Mouse (Mus musculus): ENCODE data around the gene Sez6l. TPM values are rescaled to one million over a fixed set of nuclear protein-coding genes. Genes with fewer than 3 reads are reported as not detected.
"Not testable (repeated sequence)": the region's sequence is repeated elsewhere in the genome, so short reads cannot be mapped to it uniquely, and the experiment has no call there.

Gene Sez6l
- total RNA-seq, 2 experiments from 2014 or later = 0.31 to 0.62 TPM

DNA sequence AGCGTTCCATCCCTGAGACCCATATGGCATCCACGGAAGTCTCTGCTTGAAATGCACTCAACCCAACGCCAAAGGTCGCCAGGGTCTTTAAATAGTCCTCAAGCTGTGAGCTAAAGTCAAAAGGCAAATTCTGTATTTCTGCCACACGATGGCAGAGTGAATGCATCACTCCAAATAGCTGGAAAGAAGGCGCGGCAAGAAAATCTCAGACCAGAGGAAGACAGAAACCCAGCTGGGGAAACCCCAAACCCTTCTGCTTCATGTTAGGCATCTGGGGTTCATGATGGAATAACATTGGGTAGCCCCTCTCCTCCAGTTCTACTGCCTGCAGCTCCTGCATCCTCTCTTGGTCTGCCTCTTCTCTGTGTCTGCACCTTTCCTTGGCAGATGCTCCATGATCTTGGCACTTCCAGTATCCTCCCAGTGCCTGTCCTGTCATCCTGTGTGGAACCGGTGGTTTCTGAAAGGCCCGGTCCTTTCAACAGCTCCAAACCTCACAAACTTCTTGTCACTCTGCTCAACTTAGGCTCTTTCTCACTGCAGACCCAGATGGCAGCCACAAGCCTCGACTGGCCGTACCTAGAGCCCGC, 121.9 kb downstream of the Sez6l start:
- no peak for DNase-seq
- intact Hi-C loops (cut with DNase I) = loop anchor here (5.0 kb wide), 2 partner anchors 122 to 622 kb away; partner anchors contain the start of gene Sez6l

DNA sequence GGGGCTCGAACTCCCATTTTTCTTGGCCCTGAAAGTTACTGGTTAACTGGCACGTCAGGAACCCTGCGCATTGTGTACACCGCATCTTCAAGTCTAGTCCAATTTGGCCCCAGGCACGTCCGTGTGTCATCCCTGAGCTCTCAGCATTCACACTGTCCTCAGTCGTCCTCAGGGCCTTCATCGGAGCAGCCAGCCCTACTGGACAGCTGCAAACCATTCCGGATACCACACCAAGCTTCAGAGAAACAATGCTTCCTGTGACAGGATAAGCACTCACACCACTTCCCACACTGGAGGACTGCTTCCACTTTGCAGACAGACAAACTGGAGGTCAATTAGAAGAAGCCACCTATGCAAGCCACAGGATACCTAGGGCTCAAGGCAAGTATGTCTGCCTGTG, 123.9 kb downstream of the Sez6l start:
- intact Hi-C loops (cut with DNase I) = loop anchor here (5.0 kb wide), 1 partner anchor 624 kb away; no protein-coding TSS in a partner anchor
- no peak for DNase-seq

DNA sequence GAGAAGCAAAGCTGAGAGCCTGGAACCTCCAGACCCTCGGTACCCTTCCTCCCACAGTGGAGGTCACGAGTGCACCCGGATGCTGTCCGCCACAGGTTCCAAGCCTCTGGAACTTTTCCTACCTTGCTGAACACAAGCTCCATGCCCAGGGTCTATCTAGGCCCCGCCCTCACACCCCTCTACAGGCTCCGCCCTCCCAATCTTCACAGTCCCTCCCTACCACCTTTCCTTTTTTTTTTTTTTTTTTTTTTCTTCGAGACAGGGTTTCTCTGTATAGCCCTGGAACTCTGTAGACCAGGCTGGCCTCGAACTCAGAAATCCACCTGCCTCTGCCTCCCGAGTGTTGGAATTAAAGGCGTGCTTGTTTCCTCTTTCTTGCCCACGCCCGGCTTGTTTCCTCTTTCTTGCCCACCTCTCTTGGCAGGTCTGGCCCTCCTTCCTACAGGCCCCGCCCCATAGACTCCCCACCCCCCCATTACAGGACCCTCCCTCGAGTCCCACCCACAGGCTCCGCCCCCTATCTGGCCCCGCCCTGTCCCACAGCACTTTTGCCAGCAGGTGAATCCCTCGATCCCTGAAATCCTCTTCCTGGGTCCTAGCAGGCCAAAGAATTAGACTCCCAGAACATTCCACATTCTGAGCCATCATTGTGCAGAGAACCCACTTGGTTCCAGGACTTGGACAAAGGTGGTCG, 128.1 kb downstream of the Sez6l start, which contains the start of gene Gm6588:
TSS of gene Gm6588 (plus strand) at position 680 of the 694 bp plus-strand sequence.
- no peak for DNase-seq
- intact Hi-C loops (cut with DNase I) = no loop called here

DNA sequence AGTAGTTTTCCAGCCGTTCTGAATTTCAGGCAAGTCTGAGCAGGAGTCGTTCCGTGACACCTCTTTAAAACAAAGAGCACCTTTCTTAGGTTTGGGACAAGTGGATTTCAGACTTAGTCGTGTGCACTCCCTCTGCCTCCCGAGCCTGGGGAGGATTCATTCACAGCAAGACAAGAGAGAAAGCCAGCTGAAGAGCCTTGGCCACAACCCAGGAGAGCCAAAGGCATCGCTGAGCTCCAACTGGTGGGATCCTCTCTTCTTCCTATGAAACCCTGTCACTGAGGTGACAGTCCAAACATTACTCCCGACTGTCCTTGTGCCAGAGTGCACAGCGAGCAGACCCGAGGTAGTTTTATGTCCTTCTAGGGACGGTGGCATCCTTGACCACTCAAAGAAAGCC, 138.4 kb downstream of the Sez6l start:
- DNase-seq = no peak
- intact Hi-C loops (cut with DNase I) = no loop called here

DNA sequence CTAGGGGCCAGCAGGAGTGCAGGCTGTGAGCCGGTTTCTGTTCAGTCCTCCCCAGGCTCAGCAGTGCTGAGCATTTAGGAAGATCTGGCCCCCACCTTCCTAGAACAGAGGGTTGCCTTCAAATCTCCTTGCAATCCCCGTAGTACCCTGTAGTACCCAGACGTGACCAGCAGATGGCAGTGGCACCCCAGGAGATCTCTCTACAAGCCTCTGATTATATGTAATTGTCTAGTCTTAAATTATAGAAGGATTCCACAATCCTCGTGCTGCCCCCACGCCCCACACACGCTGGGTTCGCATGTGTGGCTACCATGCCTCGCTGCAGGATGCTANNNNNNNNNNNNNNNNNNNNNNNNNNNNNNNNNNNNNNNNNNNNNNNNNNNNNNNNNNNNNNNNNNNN, 144.0 kb downstream of the Sez6l start:
- intact Hi-C loops (cut with DNase I) = loop anchor here (1.0 to 5.0 kb wide), 2 partner anchors 431 to 624 kb away; no protein-coding TSS in a partner anchor
- DNase-seq = peak; percentile 66 to 85

DNA sequence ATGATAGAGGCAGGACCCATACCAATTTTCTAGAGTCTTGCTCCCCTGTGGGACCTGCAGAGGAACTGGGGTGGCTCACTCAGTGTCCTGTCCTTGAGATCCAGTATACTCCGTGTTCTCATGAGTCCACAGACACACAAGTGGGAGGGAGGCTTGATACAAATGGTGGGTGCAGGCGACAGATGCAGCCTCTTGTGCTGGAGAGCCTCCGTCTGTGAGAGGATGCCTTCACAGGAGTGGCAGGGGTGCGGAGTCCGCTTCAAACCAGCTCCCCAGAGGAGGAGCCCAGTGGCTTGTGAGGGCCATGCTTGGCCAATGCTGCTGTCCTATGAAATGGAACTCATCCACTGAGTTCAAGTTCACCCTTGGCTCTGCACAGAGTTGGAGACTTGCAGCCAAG, 145.0 kb downstream of the Sez6l start:
- intact Hi-C loops (cut with DNase I) = loop anchor here (5.0 kb wide), 1 partner anchor 625 kb away; no protein-coding TSS in a partner anchor
- no peak for DNase-seq

DNA sequence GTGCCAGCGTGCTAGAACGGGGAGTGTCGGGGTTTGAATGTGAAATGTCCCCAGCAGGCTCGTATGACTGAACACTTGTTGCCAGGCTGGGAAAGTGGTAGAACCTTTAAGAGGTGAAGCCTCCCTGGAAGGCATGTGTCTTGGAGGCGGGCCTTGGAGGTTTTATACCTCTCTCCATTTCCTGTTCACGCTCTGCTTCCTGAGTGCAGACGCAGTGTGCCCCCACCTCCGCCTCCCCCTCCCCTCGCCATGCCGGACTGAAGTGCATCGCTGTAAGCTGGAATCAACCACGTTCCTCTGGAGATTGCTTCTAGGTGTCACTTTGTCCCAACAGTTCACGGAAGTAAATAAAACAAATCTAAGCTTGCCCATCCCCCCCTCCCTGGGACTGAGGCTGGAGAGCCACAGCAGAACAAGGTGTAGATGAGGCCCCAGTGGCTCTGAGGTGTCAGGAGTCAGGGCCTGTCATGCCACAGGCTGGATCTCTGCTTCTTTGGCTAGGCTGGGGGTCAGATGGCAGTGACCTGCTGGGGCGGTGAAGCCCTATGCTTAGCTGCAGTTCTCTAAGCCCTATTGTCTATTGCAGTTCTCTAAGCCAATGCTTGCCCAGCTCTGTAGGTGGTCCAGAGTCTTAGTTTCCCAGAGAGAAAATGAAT, 145.7 kb downstream of the Sez6l start:
- no peak for DNase-seq
- intact Hi-C loops (cut with DNase I) = loop anchor here (5.0 kb wide), 1 partner anchor 626 kb away; no protein-coding TSS in a partner anchor

DNA sequence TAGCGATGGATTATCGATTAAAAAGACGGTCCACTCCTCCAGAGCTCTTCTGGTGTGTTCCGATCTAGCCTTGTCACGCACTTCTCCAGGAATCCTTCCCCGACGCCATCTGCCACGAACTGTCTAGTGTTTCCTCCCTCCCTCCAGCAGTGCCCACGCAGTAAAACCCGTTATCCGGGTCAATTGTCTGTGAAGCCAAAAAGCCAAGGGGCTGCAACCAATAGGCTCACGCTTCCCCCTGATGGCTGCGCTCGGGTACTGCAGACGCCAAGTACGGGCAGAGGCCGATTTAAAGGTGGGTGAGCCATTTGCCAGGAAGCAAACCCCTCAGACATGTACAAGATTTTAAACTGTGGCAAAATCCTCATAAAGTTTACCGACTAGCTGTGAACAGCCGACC, 148.0 kb downstream of the Sez6l start:
- intact Hi-C loops (cut with DNase I) = loop anchor here (1.0 to 5.0 kb wide), 3 partner anchors 87 to 214 kb away; partner anchors contain the start of genes Hps4 and Srrd
- DNase-seq = peak; percentile 72 to 83

DNA sequence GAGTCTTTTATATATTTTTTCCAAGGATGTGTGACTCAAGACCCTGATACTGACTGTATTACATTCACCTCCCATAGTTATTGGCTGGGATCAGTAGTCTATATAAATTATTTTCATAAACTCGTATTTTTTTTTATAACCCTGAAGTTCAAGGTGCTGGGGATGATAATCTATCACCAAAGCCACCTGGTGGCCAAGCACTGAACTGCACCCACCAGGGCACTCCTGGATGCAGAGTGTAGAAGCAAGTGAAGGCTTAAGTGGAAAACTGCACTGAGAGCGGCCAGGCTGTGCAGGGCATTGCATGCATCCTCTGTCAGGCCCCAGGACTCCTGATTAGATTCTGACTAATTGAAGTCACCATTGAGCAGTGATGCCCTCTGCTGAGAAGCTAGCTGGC, 149.7 kb downstream of the Sez6l start:
- intact Hi-C loops (cut with DNase I) = loop anchor here (5.0 kb wide), 1 partner anchor 85 kb away; the partner anchor contains the start of genes Hps4 and Srrd
- DNase-seq = peak; percentile 56 to 77

DNA sequence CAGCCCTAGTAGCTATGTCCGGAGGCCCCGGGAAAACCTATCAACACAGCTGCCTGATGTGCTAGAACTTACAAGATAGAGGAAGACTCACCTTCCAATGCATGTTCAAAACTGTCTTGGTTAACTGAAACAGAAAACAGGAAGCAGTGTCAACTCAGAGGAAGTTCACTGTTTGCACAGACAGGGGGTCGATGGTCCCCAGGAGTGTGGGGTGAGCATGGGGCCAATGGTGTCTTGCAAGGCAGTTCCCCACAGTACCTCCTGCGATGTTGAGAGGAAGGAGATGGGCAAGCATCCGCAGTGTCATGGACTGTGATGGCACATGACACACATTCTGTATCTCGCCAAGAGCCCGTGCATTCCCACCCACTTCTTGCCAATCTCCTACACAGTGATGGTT, 150.3 kb downstream of the Sez6l start:
- intact Hi-C loops (cut with DNase I) = loop anchor here (5.0 kb wide), 1 partner anchor 84 kb away; the partner anchor contains the start of genes Hps4 and Srrd
- DNase-seq = no peak

DNA sequence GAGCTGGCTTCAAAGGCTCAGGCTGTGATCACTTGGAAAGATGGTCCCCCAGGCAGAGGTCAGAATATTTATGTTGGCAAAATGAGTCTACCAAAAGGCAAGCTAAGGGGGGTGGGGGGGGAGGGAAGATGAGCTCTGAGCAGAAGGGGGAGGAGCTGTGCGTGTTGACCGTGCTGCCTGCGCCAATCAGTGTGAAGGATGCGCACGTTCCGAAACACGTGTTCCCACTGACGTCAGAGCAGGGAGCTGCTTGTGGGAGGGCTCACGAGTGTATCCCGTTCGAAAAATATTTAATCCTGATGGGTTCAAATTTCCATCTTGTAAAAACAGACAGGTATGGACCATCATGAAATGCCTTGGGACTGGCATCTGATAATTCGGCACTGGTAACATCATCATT, 157.4 kb downstream of the Sez6l start:
- intact Hi-C loops (cut with DNase I) = no loop called here
- DNase-seq = no peak

DNA sequence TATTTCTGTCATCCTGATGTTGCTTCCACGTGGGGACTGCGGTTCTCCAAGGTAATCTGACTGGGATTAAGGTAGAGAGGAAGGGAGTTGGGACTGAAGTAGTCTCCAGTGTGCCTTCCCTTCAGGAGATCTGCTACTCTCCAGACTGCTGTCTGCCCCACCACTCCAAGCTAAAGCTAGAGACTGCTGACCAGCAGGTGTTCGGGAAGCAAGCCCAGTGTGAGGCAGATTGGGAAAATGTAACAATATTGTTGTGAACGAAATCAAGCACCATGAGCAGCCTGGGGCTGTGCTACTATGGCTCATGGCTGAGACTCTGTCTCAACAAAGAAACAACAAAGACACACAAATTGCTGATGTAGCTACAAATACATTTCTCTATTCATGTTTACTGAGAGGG, 159.0 kb downstream of the Sez6l start:
- DNase-seq = no peak
- intact Hi-C loops (cut with DNase I) = no loop called here

DNA sequence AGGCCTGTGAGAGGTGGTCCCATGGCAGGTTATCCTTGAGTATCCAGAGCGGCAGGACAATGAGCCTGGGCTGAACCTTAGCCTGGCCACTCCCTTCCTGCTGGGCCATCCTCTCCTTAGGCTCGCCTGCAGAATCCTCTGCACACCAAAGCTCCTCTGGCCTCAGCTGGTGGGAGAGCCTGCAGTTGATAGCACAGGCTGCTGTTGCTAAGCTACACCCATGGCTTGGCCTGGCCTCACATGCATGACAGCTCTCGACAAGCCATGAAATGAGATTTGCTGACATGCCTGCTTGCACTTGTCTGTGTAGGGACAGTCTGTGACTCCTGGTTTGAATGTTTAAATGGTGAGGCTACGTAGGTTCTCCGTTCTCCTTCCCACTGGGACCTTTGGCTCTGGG, 160.3 kb downstream of the Sez6l start:
- DNase-seq = no peak
- intact Hi-C loops (cut with DNase I) = no loop called here

DNA sequence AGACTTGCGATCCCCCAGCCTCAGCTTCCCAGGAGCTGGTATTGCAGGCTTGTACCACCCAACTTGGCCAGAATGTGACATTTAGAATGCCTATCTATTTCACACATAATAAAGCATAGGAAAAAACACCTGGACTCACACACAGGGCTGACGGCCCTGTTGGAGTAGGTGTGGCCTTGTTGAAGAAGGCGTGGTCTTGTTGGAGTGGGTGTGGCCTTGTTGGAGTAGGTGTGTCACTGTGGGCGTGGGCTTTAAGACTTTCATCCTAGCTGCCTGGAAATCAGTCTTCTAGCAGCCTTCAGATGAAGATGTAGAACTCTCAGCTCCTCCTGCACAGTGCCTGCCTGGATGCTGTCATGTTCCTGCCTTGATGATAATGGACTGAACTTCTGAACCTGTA, 164.2 kb downstream of the Sez6l start:
- DNase-seq; intact Hi-C loops (cut with DNase I): not testable (repeated sequence)

DNA sequence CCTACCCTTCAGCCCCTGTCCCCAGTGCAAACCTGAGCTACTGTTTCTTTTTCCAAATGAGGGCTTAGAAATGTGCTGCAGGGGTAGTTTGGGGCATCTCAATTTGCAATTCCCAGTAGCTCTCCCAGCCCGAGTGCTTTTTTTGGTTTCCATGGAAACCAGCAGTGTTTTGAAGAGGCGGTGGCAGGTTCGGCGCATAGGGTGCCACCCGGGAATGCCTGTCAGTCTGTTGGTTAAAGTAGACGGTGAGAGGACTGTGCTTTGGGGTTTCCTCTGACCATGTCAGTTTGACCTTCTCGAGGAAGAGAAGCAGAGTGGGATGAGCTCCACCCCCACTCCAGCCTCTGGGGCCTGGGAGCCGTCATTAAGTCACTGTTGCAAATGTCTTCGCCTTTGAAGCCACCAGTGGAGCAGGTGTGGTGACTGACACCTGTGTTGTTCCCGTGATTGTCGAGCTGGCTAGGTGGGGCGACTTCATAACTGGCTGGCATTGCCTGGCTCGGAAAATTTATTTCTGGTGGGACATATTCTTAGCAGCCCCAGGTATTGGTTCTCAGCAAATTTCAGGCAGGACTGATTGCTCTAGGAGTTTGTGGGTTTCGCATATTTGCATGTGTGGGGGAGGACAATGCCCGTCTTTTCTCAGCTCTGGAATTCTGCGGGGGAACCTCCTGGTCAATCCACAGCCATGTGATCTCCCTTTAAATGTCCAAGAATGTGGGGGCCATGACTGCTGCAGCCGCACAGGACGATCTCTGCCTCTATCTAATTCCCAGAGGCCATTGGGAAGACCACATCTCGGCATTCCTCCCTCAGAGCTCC, 165.3 kb downstream of the Sez6l start:
- DNase-seq = no peak
- intact Hi-C loops (cut with DNase I) = no loop called here

DNA sequence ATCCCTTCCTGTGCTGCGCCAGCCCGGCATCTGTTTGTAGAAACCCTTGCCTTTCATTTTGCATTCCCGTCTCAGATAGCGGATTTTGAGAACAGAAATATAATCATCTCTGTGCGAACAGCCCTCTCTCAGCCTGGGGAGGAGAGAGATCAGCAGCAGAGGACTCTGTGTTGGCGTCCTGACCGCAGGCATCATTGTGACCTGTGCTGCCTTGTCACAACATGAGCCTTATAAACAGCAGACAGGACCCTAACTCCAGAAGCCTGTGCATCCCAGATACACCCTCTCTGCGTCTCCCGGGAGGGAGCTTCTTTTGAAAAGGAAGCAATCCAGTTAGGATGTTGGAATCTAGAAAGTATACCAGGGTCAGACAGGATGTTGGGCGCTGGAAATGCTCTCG, 165.9 kb downstream of the Sez6l start:
- intact Hi-C loops (cut with DNase I) = no loop called here
- DNase-seq = no peak

DNA sequence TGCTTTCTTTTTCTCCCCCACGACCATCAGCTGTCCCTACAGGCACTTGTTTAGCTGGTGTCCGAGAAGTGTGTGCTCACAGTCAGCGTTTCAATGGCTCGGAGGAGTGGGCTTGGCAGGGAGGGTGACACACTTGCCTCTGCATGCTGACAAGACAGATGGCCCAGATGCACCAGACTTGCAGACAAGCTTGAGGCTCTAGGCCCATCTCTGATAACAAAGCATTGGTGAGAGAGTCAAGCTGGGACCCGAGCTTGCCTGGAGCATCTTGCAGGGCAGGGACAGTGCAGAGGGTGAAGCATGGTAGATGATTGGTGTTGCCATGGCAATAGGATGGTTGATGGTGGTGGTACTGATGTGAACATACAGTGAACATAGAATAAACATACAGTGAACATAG, 167.7 kb downstream of the Sez6l start:
- DNase-seq = no peak
- intact Hi-C loops (cut with DNase I) = no loop called here

DNA sequence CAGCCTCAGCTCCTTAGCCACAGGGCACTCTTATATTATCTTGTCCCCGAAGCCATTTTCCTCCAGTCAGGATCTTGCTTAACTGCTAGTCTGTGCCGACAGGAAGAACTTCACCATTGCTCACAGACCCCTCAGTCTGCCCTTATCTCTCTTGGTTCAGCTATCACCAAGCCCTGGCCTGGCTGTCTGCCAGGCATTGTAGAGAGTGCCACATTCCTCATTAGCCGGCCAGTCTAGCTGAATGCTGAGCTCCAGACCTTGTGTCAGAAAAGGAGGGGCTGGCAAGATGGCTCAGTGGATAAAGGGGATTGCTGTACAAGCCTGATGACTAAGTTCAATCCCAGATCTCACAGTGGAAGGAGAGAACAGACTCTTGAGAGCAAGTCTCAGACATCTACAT, 171.0 kb downstream of the Sez6l start:
- DNase-seq = no peak
- intact Hi-C loops (cut with DNase I) = no loop called here

DNA sequence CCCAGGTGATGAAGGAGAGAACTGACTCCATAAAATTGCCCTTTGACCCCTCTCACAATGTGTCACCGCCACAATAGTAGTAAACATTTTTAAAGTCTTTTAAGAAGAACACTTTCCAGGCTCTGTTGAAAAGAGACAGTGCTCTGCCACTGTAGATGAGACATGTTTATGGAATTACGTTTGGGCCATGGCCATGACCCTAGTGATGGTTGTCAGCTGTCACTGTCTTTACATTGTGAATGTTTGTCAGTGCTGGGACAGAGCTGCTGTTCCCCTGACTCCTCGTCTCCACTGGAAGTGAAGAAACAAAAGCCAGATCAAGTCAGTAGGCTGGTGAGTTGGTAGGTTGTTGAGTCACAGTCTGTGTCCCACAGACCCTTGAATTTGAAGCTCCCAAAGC, 174.5 kb downstream of the Sez6l start:
- intact Hi-C loops (cut with DNase I) = no loop called here
- no peak for DNase-seq

DNA sequence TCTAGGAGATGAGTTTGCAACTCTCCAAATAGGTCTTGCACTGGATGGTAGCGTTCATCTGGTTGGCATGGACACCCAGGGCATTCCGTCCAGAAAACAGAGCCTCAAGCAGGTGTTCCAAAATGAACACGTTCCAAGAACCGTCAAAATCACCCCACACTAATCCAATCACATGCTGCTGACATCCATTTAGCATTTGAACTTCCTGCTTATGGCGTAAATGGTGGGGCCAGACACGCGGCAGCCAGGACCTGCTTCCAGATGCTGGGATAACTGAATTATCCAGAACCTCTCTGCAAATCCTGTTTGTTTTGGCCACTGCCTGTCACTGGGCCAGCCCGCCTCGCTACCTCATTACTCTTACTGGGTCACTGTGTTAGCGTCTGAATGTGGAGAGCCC, 177.7 kb downstream of the Sez6l start:
- DNase-seq = no peak
- intact Hi-C loops (cut with DNase I) = no loop called here

DNA sequence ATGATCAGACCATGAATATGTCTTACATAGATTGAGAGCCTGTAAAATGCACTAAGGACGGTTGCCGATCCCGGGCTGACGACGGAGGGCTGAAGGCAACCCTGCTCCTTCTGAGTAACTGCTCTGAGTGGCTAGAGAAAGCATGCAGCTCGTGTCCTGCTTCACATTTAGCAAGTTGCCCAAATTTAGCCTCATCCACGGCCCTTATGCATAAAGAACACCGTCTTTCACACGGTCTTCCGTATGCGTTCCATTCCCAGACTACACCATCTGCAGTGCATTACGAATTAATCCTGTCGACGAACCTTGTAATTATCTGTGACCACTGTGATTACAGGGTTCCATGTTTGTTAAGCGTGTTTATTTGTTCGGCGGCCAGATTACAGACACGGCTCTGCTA, 180.9 kb downstream of the Sez6l start:
- intact Hi-C loops (cut with DNase I) = no loop called here
- DNase-seq = no peak
